Mouse (Mus musculus): Measurements from ENCODE around the gene Man2a1. TPM values are rescaled to one million over a fixed set of nuclear protein-coding genes. Genes with fewer than 3 reads are reported as not detected.
A peak's percentile ranks its signal among the peaks of the same experiment; 100 is the strongest.

The Man2a1 gene
- polyA plus RNA-seq, 1 experiment, result 0.03 TPM

GRCm38 (mm10) chr17:64782307-64782706 is 181.8 kb downstream of the Man2a1 start:
- Histone ChIP-seq H3K4me3 (replicated peaks) (no peak overlapping the region), H3K27me3 (ENCODE audit: control insufficient read depth) (no peaks in the 10 kb centered on the region), H3K9me3 (ENCODE audit: control insufficient read depth, low read length) (no peaks in the 10 kb centered on the region), H3K4me1 (ENCODE audit: control insufficient read depth) (no peaks in the 10 kb centered on the region), H3K36me3 (ENCODE audit: control insufficient read depth) (no peaks in the 10 kb centered on the region)
- TF ChIP-seq TAL1 (IDR thresholded peaks at IDR 0.05; ENCODE audit: low read length), result no peak
- no peak for TF ChIP-seq GATA1 (IDR thresholded peaks at IDR 0.05; ENCODE audit: low read length)

DNA sequence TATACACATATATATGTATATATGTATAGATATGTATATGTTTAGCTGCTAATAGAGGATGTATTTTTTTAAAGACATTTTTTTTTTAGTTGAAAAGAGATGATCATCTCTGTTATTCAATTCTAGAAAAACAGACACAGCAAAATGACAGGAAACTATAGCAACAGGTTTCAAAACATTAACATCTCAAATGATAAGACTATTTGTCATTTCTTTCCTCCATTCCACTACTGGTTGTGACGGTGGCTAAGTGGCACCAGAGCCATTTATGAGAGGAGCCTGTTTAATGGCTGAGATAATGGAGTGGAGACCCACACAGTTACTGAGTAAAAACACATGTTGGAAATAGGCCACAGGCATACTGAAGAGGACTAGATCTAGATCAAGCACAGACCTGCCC is 185.4 kb downstream of the Man2a1 start:
- Histone ChIP-seq H3K27me3 (ENCODE audit: control insufficient read depth) (no peaks in the 10 kb centered on the region), H3K4me1 (ENCODE audit: control insufficient read depth) (no peaks in the 10 kb centered on the region)

DNA sequence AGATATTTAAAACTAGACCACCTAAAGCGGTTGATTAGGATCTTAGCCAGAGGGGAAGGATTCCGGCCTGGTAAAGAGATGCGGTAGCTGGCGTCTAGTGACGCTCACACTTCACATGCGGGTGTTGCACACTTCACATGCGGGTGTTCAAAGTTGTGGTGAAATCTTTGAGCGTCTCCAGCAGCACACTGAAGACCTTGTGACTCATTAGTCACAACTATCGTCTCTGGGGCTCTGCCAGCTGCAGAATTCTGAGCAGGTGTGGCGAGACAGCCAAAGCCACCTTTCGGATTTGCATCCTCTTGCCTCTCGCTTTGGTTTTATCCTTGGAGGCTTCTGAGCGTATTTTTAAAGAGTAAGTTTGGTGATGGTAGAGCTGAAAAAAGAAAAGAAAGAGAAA is 187.8 kb downstream of the Man2a1 start:
- H3K36me3 ChIP-seq (ENCODE audit: control insufficient read depth), result no peaks in the 10 kb centered on the region
- no peaks in the 10 kb centered on the region for H3K9me3 ChIP-seq (ENCODE audit: control insufficient read depth, low read length)
- H3K4me1 ChIP-seq (ENCODE audit: control insufficient read depth), result no peaks in the 10 kb centered on the region
- no peak for TF ChIP-seq TAL1 (IDR thresholded peaks at IDR 0.05; ENCODE audit: low read length)
- no peak for TF ChIP-seq GATA1 (IDR thresholded peaks at IDR 0.05; ENCODE audit: low read length)
- no peak overlapping the region for H3K4me3 ChIP-seq (replicated peaks)
- H3K27me3 ChIP-seq (ENCODE audit: control insufficient read depth), result no peaks in the 10 kb centered on the region

More for the DNA sequence above, 185.4 kb downstream of the Man2a1 start:
- Histone ChIP-seq H3K36me3 (ENCODE audit: control insufficient read depth) (no peaks in the 10 kb centered on the region), H3K9me3 (ENCODE audit: control insufficient read depth, low read length) (no peaks in the 10 kb centered on the region), H3K4me3 (replicated peaks) (no peak overlapping the region)
- TF ChIP-seq GATA1 (IDR thresholded peaks at IDR 0.05; ENCODE audit: low read length) (no peak), TAL1 (IDR thresholded peaks at IDR 0.05; ENCODE audit: low read length) (no peak)

- Histone ChIP-seq H3K27me3 (ENCODE audit: control insufficient read depth) (no peaks in the 10 kb centered on the region), H3K9me3 (ENCODE audit: control insufficient read depth, low read length) (no peaks in the 10 kb centered on the region), H3K4me1 (ENCODE audit: control insufficient read depth) (no peaks in the 10 kb centered on the region), H3K36me3 (ENCODE audit: control insufficient read depth) (no peaks in the 10 kb centered on the region), H3K4me3 (replicated peaks) (no peak overlapping the region)
- TF ChIP-seq TAL1 (IDR thresholded peaks at IDR 0.05; ENCODE audit: low read length) (no peak), GATA1 (IDR thresholded peaks at IDR 0.05; ENCODE audit: low read length) (no peak)
Observed at GRCm38 (mm10) chr17:64789175-64789574, 188.6 kb downstream of the Man2a1 start.

- Histone ChIP-seq H3K9me3 (ENCODE audit: control insufficient read depth, low read length) (no peaks in the 10 kb centered on the region), H3K4me1 (ENCODE audit: control insufficient read depth) (no peaks in the 10 kb centered on the region), H3K4me3 (replicated peaks) (no peak overlapping the region), H3K36me3 (ENCODE audit: control insufficient read depth) (no peaks in the 10 kb centered on the region), H3K27me3 (ENCODE audit: control insufficient read depth) (no peaks in the 10 kb centered on the region)
- TF ChIP-seq GATA1 (IDR thresholded peaks at IDR 0.05; ENCODE audit: low read length), result no peak
- TF ChIP-seq TAL1 (IDR thresholded peaks at IDR 0.05; ENCODE audit: low read length), result no peak
Observed at GRCm38 (mm10) chr17:64792076-64792475, 191.5 kb downstream of the Man2a1 start.

DNA sequence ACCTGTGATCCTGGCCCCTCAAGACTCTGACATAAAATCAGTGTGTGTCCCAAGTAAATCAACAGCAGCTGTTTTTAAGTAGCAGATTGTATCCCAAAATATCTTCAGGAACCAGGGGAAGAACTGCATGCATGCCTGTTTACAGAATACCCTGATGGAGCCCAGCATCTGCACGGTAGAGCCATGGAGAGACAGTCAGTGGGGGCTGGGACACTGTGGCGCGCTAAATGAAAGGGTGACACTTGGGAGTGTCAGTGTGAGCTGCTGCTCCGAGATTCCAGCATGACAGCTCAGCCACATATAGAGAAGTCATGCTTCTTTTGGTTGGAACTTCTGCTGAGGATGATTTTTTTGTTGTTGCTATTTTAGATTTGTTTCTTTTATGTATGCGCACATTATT is 192.1 kb downstream of the Man2a1 start:
- TF ChIP-seq TAL1 (IDR thresholded peaks at IDR 0.05; ENCODE audit: low read length), result 0 out of 3 replicates have a peak, but pooled peaks have one; percentile 2
- no peak for TF ChIP-seq GATA1 (IDR thresholded peaks at IDR 0.05; ENCODE audit: low read length)
- no peaks in the 10 kb centered on the region for H3K9me3 ChIP-seq (ENCODE audit: control insufficient read depth, low read length)

GRCm38 (mm10) chr17:64802168-64802955 is 201.8 kb downstream of the Man2a1 start:
- H3K9me3 ChIP-seq (ENCODE audit: control insufficient read depth, low read length), result no peaks in the 10 kb centered on the region
- no peaks in the 10 kb centered on the region for H3K4me1 ChIP-seq (ENCODE audit: control insufficient read depth)
- no peak for TF ChIP-seq GATA1 (IDR thresholded peaks at IDR 0.05; ENCODE audit: low read length)
- TF ChIP-seq TAL1 (IDR thresholded peaks at IDR 0.05; ENCODE audit: low read length), result no peak
- no peak overlapping the region for H3K4me3 ChIP-seq (replicated peaks)
- no peaks in the 10 kb centered on the region for H3K27me3 ChIP-seq (ENCODE audit: control insufficient read depth)
- H3K36me3 ChIP-seq (ENCODE audit: control insufficient read depth), result no peaks in the 10 kb centered on the region

More for the DNA sequence above, 192.1 kb downstream of the Man2a1 start:
- Histone ChIP-seq H3K4me3 (replicated peaks) (no peak overlapping the region), H3K4me1 (ENCODE audit: control insufficient read depth) (no peaks in the 10 kb centered on the region), H3K27me3 (ENCODE audit: control insufficient read depth) (no peaks in the 10 kb centered on the region), H3K36me3 (ENCODE audit: control insufficient read depth) (no peaks in the 10 kb centered on the region)

DNA sequence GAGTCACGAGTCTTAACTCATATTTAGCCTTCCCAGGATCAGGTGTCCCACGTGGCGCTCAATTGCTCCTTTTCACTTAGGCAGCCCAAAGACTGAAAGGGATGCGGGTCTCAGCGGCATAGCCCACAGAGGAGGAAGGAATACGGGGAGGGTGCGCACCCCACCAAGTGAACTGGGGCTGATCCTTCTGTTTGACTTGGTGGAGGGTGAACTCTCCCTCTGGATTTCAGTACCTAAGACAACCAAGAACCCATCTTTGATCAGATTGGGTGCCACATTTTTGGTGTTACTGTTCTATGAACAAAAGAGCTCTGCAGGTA is 202.4 kb downstream of the Man2a1 start:
- no peaks in the 10 kb centered on the region for H3K27me3 ChIP-seq (ENCODE audit: control insufficient read depth)
- H3K9me3 ChIP-seq (ENCODE audit: control insufficient read depth, low read length), result no peaks in the 10 kb centered on the region
- no peak overlapping the region for H3K4me3 ChIP-seq (replicated peaks)
- TF ChIP-seq GATA1 (IDR thresholded peaks at IDR 0.05; ENCODE audit: low read length), result no peak
- no peak for TF ChIP-seq TAL1 (IDR thresholded peaks at IDR 0.05; ENCODE audit: low read length)
- no peaks in the 10 kb centered on the region for H3K36me3 ChIP-seq (ENCODE audit: control insufficient read depth)
- no peaks in the 10 kb centered on the region for H3K4me1 ChIP-seq (ENCODE audit: control insufficient read depth)

Other genes starting within 250 kb of the Man2a1 start
- gene 4930583I09Rik, start 235.3 kb downstream of the Man2a1 start, polyA plus RNA-seq (2012), result not detected in 2 replicates

Measured in erythroblast, embryonic 14.5 days (primary cell).